In genomic region chr14:56177651-56178050, GRCm38 (mm10) we compare ENCODE assay signal across 12 mouse cellular contexts. TPM values are rescaled to one million over a fixed set of nuclear protein-coding genes. Genes with fewer than 3 reads are reported as not detected.
A peak's percentile ranks its signal among the peaks of the same experiment; 100 is the strongest.
DNase-seq lines count a peak whose midpoint lies in the region; ATAC-seq and TF ChIP-seq lines count a peak whose summit lies in the region.
"Not testable (repeated sequence)": the region's sequence is repeated elsewhere in the genome, so short reads cannot be mapped to it uniquely, and the experiment has no call there.
"Had no signal": no experiment of that assay in that cellular context is flagged by ENCODE, and none has a peak within 500 bp of the region (broad histone marks: within the 10 kb centered on the region; RNA-seq: fewer than 3 reads in every experiment).

No protein-coding gene starts in this region.

- peak overlapping the region; percentile 46; the same call in 1 of the 2 replicates for H3K4me2 ChIP-seq in CH12.LX (ENCODE audit: insufficient read depth, low read depth, poor library complexity, severe bottlenecking)
- H3K4me2 ChIP-seq in heart, postnatal 0 days (ENCODE audit: low read depth, low read length); liver, postnatal 0 days (ENCODE audit: low read depth, low read length): not testable (repeated sequence)

- not testable (repeated sequence) for ATAC-seq in heart, postnatal 0 days (ENCODE audit: insufficient read depth, low read depth); liver, postnatal 0 days

- not testable (repeated sequence) for H3K9me3 ChIP-seq in CH12.LX (replicated peaks; ENCODE audit: low read length); heart, postnatal 0 days (replicated peaks; ENCODE audit: control insufficient read depth, low read length); liver, postnatal 0 days (ENCODE audit: low read length)

- TF ChIP-seq CTCF in CH12.LX (conservative IDR thresholded peaks at IDR 0.05 in 1 of 2, IDR thresholded peaks at IDR 0.05 in 1 of 2; ENCODE audit: low read depth in 2 of 2, low read length in 2 of 2) = peak; percentile 40 to 68; a peak in 3 of 4 replicates
- TF ChIP-seq CTCF in heart, postnatal 0 days (IDR thresholded peaks at IDR 0.05; ENCODE audit: low read depth) = peak; percentile 52
- peak; percentile 63 for TF ChIP-seq CTCF in liver, postnatal 0 days (IDR thresholded peaks at IDR 0.05; ENCODE audit: low read depth)
- TF ChIP-seq CTCF in olfactory bulb, adult 2 months (IDR thresholded peaks at IDR 0.05; ENCODE audit: insufficient read depth, low read depth, low read length) = peak; percentile 38; the same call in 1 of the 2 replicates

- not testable (repeated sequence) for H3K9ac ChIP-seq in CH12.LX (ENCODE audit: insufficient read depth, low read depth); heart, postnatal 0 days (replicated peaks; ENCODE audit: low read depth, low read length); liver, postnatal 0 days (replicated peaks)

- 21% methylated on average over 8 of the region's 8 CpGs for WGBS in heart, postnatal 0 days
- 22% methylated on average over 8 of the region's 8 CpGs for WGBS in liver, postnatal 0 days (ENCODE audit: insufficient replicate concordance)
- WGBS in olfactory bulb, adult 2 months = 23% methylated on average over 8 of the region's 8 CpGs

- H3K4me1 ChIP-seq in CH12.LX (ENCODE audit: control insufficient read depth in 1 of 2, insufficient read depth in 2 of 2); heart, postnatal 0 days (ENCODE audit: control insufficient read depth, insufficient read depth); liver, postnatal 0 days (ENCODE audit: insufficient read depth); olfactory bulb, adult 2 months (ENCODE audit: control insufficient read depth, insufficient read depth, low read length): not testable (repeated sequence)

- not testable (repeated sequence) for H3K4me3 ChIP-seq in CH12.LX (replicated peaks in 1 of 3; ENCODE audit: low read depth in 2 of 3, low read length in 2 of 3, poor library complexity in 1 of 3); heart, postnatal 0 days (ENCODE audit: low read depth, low read length); liver, postnatal 0 days (ENCODE audit: low read depth, low read length); olfactory bulb, adult 2 months (ENCODE audit: insufficient read depth, low read depth, low read length)

- not testable (repeated sequence) for TF ChIP-seq EP300 in CH12.LX (IDR thresholded peaks at IDR 0.05; ENCODE audit: low read length); heart, postnatal 0 days (IDR thresholded peaks at IDR 0.05; ENCODE audit: low read depth); liver, postnatal 0 days (IDR thresholded peaks at IDR 0.05; ENCODE audit: low read depth)

- in situ Hi-C loops in CH12.LX (cut with MboI; ENCODE audit: low pct_ligation_motif_present, low pct_unique_long_range_greater_than_20kb, low sequenced_read_pairs) = not testable (repeated sequence)

- not testable (repeated sequence) for H3K27ac ChIP-seq in CH12.LX (ENCODE audit: insufficient read depth, low read depth); heart, postnatal 0 days (ENCODE audit: low read depth); liver, postnatal 0 days (ENCODE audit: low read depth); olfactory bulb, adult 2 months (ENCODE audit: insufficient read depth, low read depth, low read length)

- TF ChIP-seq RAD21 in CH12.LX (IDR thresholded peaks at IDR 0.05; ENCODE audit: low read depth, low read length) = peak; percentile 4

- H3K79me2 ChIP-seq in CH12.LX (replicated peaks; ENCODE audit: control insufficient read depth, extremely low read depth, insufficient read depth, poor library complexity, severe bottlenecking) = not testable (repeated sequence)

- dilution Hi-C loops in CH12.LX (cut with MboI; ENCODE audit: extremely low pct_ligation_motif_present, extremely low pct_unique_long_range_greater_than_20kb, low sequenced_read_pairs) = not testable (repeated sequence)

- peaks cover 24% of the 10 kb centered on the region for H3K27me3 ChIP-seq in CH12.LX (replicated peaks)
- not testable (repeated sequence) for H3K27me3 ChIP-seq in heart, postnatal 0 days (ENCODE audit: control insufficient read depth, insufficient read depth, low read length); liver, postnatal 0 days (ENCODE audit: insufficient read depth, low read length)

- H3K36me3 ChIP-seq in CH12.LX (replicated peaks in 1 of 2; ENCODE audit: control insufficient read depth in 1 of 2, insufficient read depth in 1 of 2, low read length in 1 of 2); heart, postnatal 0 days (replicated peaks; ENCODE audit: control insufficient read depth, insufficient read depth, low read length); liver, postnatal 0 days (replicated peaks; ENCODE audit: insufficient read depth, low read length): not testable (repeated sequence)

- peak; percentile 53 for DNase-seq in CH12.LX (ENCODE audit: extremely low read depth)
- DNase-seq in adrenal gland, postnatal 14 days = peak; percentile 71
- peak; percentile 52 for DNase-seq in embryo, embryonic 9.5 days (ENCODE audit: extremely low spot score)
- peak; percentile 9 for DNase-seq in heart, postnatal 0 days (ENCODE audit: low spot score)
- DNase-seq in kidney, postnatal 25 days = peak; percentile 39 to 62
- DNase-seq in liver, postnatal 0 days = peak; percentile 54
- DNase-seq in thymus, postnatal 0 days (ENCODE audit: low spot score) = peak; percentile 16

- TF ChIP-seq POLR2A in CH12.LX (IDR thresholded peaks at IDR 0.05; ENCODE audit: low read depth, low read length); olfactory bulb, adult 2 months (IDR thresholded peaks at IDR 0.05; ENCODE audit: insufficient read depth, low read depth, low read length): not testable (repeated sequence)

RNA-seq across cellular contexts. Expression of gene Gzmn, which starts 3.3 kb away (rescaled TPM):
- total RNA-seq in CH12.LX (2012; rRNA removed) (not detected in 2 replicates), CH12.LX (2014; rRNA removed) (not detected in 2 replicates)
- not detected in 2 replicates for polyA plus RNA-seq in CH12.LX (2012; ENCODE audit: insufficient read length, low read depth)
- total RNA-seq in adrenal gland, postnatal 14 days (2021) = not detected in 2 replicates
- total RNA-seq in heart, postnatal 0 days (2014; rRNA removed; ENCODE audit: low replicate concordance) = not detected in 2 replicates
- not detected in 2 replicates for polyA plus RNA-seq in heart, postnatal 0 days (2015; fragmentation: Nextera tagmentation; extraction: Ambion mirVana)
- not detected in 2 replicates for polyA plus RNA-seq in liver, postnatal 0 days (2015; fragmentation: Nextera tagmentation; extraction: Ambion mirVana)
- not detected in 2 replicates for polyA plus RNA-seq in olfactory bulb, adult 2 months (2012; ENCODE audit: insufficient read depth, insufficient read length, low replicate concordance, missing spikeins)
- polyA plus RNA-seq in thymus, postnatal 0 days (2015; fragmentation: Nextera tagmentation; extraction: Ambion mirVana) = not detected in 2 replicates
- total RNA-seq: heart, adult 18-20 months had no signal
- polyA plus RNA-seq: kidney, embryonic 16.5 days; lung, embryonic 16.5 days; urinary bladder, adult 2 months had no signal

RNA-seq across cellular contexts. Expression of gene Gzmg, which starts 18.3 kb away (rescaled TPM):
- total RNA-seq in CH12.LX (2012; rRNA removed) (not detected in 2 replicates), CH12.LX (2014; rRNA removed) (not detected in 2 replicates)
- polyA plus RNA-seq in CH12.LX (2012; ENCODE audit: insufficient read length, low read depth) = not detected in 2 replicates
- total RNA-seq in adrenal gland, postnatal 14 days (2021) = not detected in 2 replicates
- not detected in 2 replicates for total RNA-seq in heart, postnatal 0 days (2014; rRNA removed; ENCODE audit: low replicate concordance)
- polyA plus RNA-seq in heart, postnatal 0 days (2015; fragmentation: Nextera tagmentation; extraction: Ambion mirVana) = not detected in 2 replicates
- polyA plus RNA-seq in liver, postnatal 0 days (2015; fragmentation: Nextera tagmentation; extraction: Ambion mirVana) = not detected in 2 replicates
- polyA plus RNA-seq in olfactory bulb, adult 2 months (2012; ENCODE audit: insufficient read depth, insufficient read length, low replicate concordance, missing spikeins) = not detected in 2 replicates
- polyA plus RNA-seq in thymus, postnatal 0 days (2015; fragmentation: Nextera tagmentation; extraction: Ambion mirVana) = not detected in 2 replicates
- total RNA-seq: heart, adult 18-20 months had no signal
- polyA plus RNA-seq: kidney, embryonic 16.5 days; lung, embryonic 16.5 days; urinary bladder, adult 2 months had no signal

RNA-seq across cellular contexts. Expression of gene Gzmf, which starts 33.6 kb away (rescaled TPM):
- total RNA-seq in CH12.LX (2012; rRNA removed) (not detected in 2 replicates), CH12.LX (2014; rRNA removed) (not detected in 2 replicates)
- polyA plus RNA-seq in CH12.LX (2012; ENCODE audit: insufficient read length, low read depth) = not detected in 2 replicates
- not detected in 2 replicates for total RNA-seq in adrenal gland, postnatal 14 days (2021)
- not detected in 2 replicates for total RNA-seq in heart, postnatal 0 days (2014; rRNA removed; ENCODE audit: low replicate concordance)
- not detected in 2 replicates for polyA plus RNA-seq in heart, postnatal 0 days (2015; fragmentation: Nextera tagmentation; extraction: Ambion mirVana)
- not detected in 2 replicates for polyA plus RNA-seq in liver, postnatal 0 days (2015; fragmentation: Nextera tagmentation; extraction: Ambion mirVana)
- polyA plus RNA-seq in olfactory bulb, adult 2 months (2012; ENCODE audit: insufficient read depth, insufficient read length, low replicate concordance, missing spikeins) = not detected in 2 replicates
- 0.16 and 0.18 TPM in 2 replicates for polyA plus RNA-seq in thymus, postnatal 0 days (2015; fragmentation: Nextera tagmentation; extraction: Ambion mirVana)
- total RNA-seq: heart, adult 18-20 months had no signal
- polyA plus RNA-seq: kidney, embryonic 16.5 days; lung, embryonic 16.5 days; urinary bladder, adult 2 months had no signal

RNA-seq across cellular contexts. Expression of gene Gzmd, which starts 45.2 kb away (rescaled TPM):
- total RNA-seq in CH12.LX (2012; rRNA removed) (not detected in 2 replicates), CH12.LX (2014; rRNA removed) (not detected in 2 replicates)
- not detected in 2 replicates for polyA plus RNA-seq in CH12.LX (2012; ENCODE audit: insufficient read length, low read depth)
- not detected in 2 replicates for total RNA-seq in adrenal gland, postnatal 14 days (2021)
- not detected in 2 replicates for total RNA-seq in heart, postnatal 0 days (2014; rRNA removed; ENCODE audit: low replicate concordance)
- not detected in 2 replicates for polyA plus RNA-seq in heart, postnatal 0 days (2015; fragmentation: Nextera tagmentation; extraction: Ambion mirVana)
- not detected in 2 replicates for polyA plus RNA-seq in liver, postnatal 0 days (2015; fragmentation: Nextera tagmentation; extraction: Ambion mirVana)
- polyA plus RNA-seq in olfactory bulb, adult 2 months (2012; ENCODE audit: insufficient read depth, insufficient read length, low replicate concordance, missing spikeins) = not detected in 2 replicates
- not detected in 2 replicates for polyA plus RNA-seq in thymus, postnatal 0 days (2015; fragmentation: Nextera tagmentation; extraction: Ambion mirVana)
- total RNA-seq: heart, adult 18-20 months had no signal
- polyA plus RNA-seq: kidney, embryonic 16.5 days; lung, embryonic 16.5 days; urinary bladder, adult 2 months had no signal

RNA-seq across cellular contexts. Expression of gene Gzmc, which starts 56.8 kb away (rescaled TPM):
- total RNA-seq in CH12.LX (2012; rRNA removed) = not detected in 2 replicates
- not detected in 2 replicates for total RNA-seq in CH12.LX (2014; rRNA removed)
- not detected in 2 replicates for polyA plus RNA-seq in CH12.LX (2012; ENCODE audit: insufficient read length, low read depth)
- not detected in 2 replicates for total RNA-seq in adrenal gland, postnatal 14 days (2021)
- not detected in 2 replicates for total RNA-seq in heart, postnatal 0 days (2014; rRNA removed; ENCODE audit: low replicate concordance)
- not detected in 2 replicates for polyA plus RNA-seq in heart, postnatal 0 days (2015; fragmentation: Nextera tagmentation; extraction: Ambion mirVana)
- polyA plus RNA-seq in liver, postnatal 0 days (2015; fragmentation: Nextera tagmentation; extraction: Ambion mirVana) = 0.17 and 0.25 TPM in 2 replicates
- not detected in 2 replicates for polyA plus RNA-seq in olfactory bulb, adult 2 months (2012; ENCODE audit: insufficient read depth, insufficient read length, low replicate concordance, missing spikeins)
- 10.4 and 13.2 TPM in 2 replicates for polyA plus RNA-seq in thymus, postnatal 0 days (2015; fragmentation: Nextera tagmentation; extraction: Ambion mirVana)
- total RNA-seq: heart, adult 18-20 months had no signal
- polyA plus RNA-seq: kidney, embryonic 16.5 days; lung, embryonic 16.5 days had no signal

Comparison
In these comparisons a context has a peak if more than half of its experiments do, and no peak if none do; other contexts are left out.
1. DNase-seq: peak in every context shown above with its lines; median percentile 71 in adrenal gland, postnatal 14 days; 54 in liver, postnatal 0 days; 53 in CH12.LX; 52 in embryo, embryonic 9.5 days; 50 in kidney, postnatal 25 days; 16 in thymus, postnatal 0 days; 9 in heart, postnatal 0 days.